Mouse (Mus musculus): ENCODE measurements around the gene Nr1h5. TPM values are rescaled to one million over a fixed set of nuclear protein-coding genes. Genes with fewer than 3 reads are reported as not detected.

Nr1h5 gene
- polyA plus RNA-seq, 1 experiment from 2014 or later: 0.14 TPM

DNA sequence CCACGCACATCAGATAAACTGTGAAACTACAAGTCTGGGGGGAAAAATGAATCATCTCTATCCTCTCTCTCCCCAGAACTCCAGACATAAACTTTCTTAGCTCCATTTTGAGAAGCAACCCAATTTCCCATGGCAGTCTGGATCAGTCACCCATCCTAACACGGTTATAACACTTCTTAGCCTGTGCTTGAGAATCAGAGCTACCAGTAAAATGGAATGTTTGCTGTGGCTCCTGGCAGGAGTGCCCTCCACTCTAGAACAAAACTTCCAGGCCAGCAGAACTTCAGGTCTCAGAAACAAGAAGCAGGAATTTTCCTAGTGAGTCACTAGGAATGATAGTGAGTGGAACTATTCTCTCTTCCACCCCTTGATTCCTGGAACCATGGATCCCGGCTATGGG, 6.6 kb upstream of the Nr1h5 start:
- H3K27me3 ChIP-seq: no peaks in the 10 kb centered on the region
- ATAC-seq (replicated peaks; ENCODE audit: insufficient number of reproducible peaks, insufficient read depth, low FRiP score, low read depth): no peak
- no peak overlapping the region for H3K4me2 ChIP-seq
- H3K36me3 ChIP-seq: no peaks in the 10 kb centered on the region
- no peak overlapping the region for H3K9ac ChIP-seq
- no peak overlapping the region for H3K27ac ChIP-seq
- H3K4me3 ChIP-seq: no peak overlapping the region
- no peaks in the 10 kb centered on the region for H3K4me1 ChIP-seq (replicated peaks)
- WGBS: 70% methylated on average over 3 of the region's 3 CpGs
- no peaks in the 10 kb centered on the region for H3K9me3 ChIP-seq (replicated peaks)

DNA sequence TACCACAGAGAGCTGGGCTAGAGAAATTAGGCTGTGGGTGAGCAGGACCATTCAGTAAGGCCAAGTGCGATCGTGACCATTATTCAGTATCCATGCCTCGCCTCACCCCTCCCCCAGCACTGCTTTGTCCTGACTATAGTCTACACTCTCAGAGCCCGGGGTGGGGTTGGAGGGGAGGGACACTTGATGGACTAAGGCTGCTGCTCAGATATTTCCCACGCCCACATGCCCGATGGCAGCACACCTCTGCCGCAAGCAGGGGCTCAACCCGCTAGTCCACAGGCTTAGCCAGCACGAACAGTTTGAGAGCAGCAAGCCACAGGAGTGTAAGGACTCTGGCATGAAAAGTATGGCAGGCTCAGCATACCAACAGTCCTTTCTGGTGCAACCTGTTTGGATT, 6.1 kb upstream of the Nr1h5 start:
- H3K27me3 ChIP-seq: no peaks in the 10 kb centered on the region
- H3K36me3 ChIP-seq: no peaks in the 10 kb centered on the region
- ATAC-seq (replicated peaks; ENCODE audit: insufficient number of reproducible peaks, insufficient read depth, low FRiP score, low read depth): no peak
- no peak overlapping the region for H3K4me2 ChIP-seq
- H3K27ac ChIP-seq: no peak overlapping the region
- H3K4me3 ChIP-seq: no peak overlapping the region
- no peaks in the 10 kb centered on the region for H3K9me3 ChIP-seq (replicated peaks)
- H3K4me1 ChIP-seq (replicated peaks): no peaks in the 10 kb centered on the region
- 69% methylated on average over 9 of the region's 9 CpGs for WGBS
- no peak overlapping the region for H3K9ac ChIP-seq

DNA sequence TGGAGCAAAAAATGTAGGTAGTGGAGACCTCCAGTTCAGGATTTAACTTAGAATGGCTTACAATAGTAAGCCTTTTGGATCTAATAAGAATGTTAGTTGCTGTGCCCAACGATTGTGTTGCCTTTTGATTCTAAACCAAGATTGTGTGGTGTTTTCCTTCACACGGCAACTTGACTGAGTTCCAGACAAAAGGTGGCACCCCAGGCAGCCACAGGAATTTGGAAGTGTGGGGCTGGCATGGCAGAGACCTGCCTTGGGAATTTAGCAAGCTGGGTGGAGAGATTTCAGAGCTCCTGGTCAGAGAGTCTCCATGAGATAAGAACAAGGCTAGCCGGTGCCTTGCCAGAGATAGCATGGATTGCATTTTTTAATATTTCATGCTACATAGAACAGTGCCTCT, 8.3 kb downstream of the Nr1h5 start:
- H3K27me3 ChIP-seq: no peaks in the 10 kb centered on the region; the same call in 1 of the 2 replicates
- no peak for ATAC-seq (replicated peaks; ENCODE audit: insufficient number of reproducible peaks, insufficient read depth, low FRiP score, low read depth)
- whole genome bisulfite sequencing: 40% methylated on average over 3 of the region's 3 CpGs

DNA sequence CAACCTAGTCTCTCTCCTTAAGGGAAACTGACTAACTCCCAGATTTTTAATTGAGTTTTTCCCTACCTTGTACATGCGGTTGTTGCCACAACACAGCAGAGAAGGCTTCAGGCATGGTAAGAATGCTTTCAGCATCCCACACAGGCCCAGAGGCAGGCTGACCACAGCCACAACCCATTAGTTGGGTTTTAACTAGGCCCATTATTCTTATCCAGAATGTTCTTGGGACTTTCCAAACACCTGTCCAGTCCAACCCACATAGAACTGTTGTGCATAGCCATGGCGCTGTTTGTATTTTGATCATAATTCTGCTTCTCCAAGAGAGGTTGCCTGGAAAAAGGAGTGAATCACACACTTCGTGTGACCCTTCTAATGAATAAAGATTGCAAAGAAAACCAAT, 8.8 kb downstream of the Nr1h5 start:
- no peak overlapping the region for H3K9ac ChIP-seq
- WGBS: 87% methylated on average over 3 of the region's 3 CpGs
- ATAC-seq (replicated peaks; ENCODE audit: insufficient number of reproducible peaks, insufficient read depth, low FRiP score, low read depth): no peak

More for the DNA sequence above, 8.3 kb downstream of the Nr1h5 start:
- no peaks in the 10 kb centered on the region for H3K4me1 ChIP-seq (replicated peaks)
- H3K9ac ChIP-seq: no peak overlapping the region
- no peaks in the 10 kb centered on the region for H3K9me3 ChIP-seq (replicated peaks)
- no peak overlapping the region for H3K4me3 ChIP-seq
- no peak overlapping the region for H3K27ac ChIP-seq
- H3K36me3 ChIP-seq: no peaks in the 10 kb centered on the region
- no peak overlapping the region for H3K4me2 ChIP-seq

DNA sequence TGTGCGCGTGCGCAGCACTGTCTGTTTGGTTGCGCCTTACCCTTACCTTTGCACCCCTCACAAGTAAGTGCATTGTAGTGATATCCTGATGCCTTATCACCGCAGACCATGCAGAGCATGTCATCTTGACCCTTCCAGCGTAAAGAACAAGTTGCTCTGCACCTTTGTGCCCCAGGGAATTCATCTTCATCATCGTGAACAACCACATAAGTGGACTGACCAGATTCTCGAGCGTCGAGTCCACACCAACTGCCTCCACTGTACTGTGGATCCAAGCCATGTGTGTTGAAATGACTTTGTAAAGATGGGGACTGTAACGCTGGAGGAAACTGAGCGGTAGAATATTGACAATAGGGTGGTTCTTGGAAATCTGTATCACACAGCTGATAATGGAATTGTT, 9.5 kb downstream of the Nr1h5 start:
- Histone ChIP-seq H3K27ac (no peak overlapping the region), H3K9me3 (replicated peaks) (no peaks in the 10 kb centered on the region), H3K4me2 (no peak overlapping the region), H3K9ac (no peak overlapping the region), H3K36me3 (no peaks in the 10 kb centered on the region), H3K4me1 (replicated peaks) (no peaks in the 10 kb centered on the region), H3K27me3 (no peaks in the 10 kb centered on the region; the same call in 1 of the 2 replicates), H3K4me3 (no peak overlapping the region)
- WGBS: 85% methylated on average over 12 of the region's 12 CpGs
- ATAC-seq (replicated peaks; ENCODE audit: insufficient number of reproducible peaks, insufficient read depth, low FRiP score, low read depth): no peak

More for the DNA sequence above, 8.8 kb downstream of the Nr1h5 start:
- no peak overlapping the region for H3K4me3 ChIP-seq
- H3K4me1 ChIP-seq (replicated peaks): no peaks in the 10 kb centered on the region
- H3K27me3 ChIP-seq: no peaks in the 10 kb centered on the region; the same call in 1 of the 2 replicates
- H3K4me2 ChIP-seq: no peak overlapping the region
- no peak overlapping the region for H3K27ac ChIP-seq
- no peaks in the 10 kb centered on the region for H3K9me3 ChIP-seq (replicated peaks)
- no peaks in the 10 kb centered on the region for H3K36me3 ChIP-seq

DNA sequence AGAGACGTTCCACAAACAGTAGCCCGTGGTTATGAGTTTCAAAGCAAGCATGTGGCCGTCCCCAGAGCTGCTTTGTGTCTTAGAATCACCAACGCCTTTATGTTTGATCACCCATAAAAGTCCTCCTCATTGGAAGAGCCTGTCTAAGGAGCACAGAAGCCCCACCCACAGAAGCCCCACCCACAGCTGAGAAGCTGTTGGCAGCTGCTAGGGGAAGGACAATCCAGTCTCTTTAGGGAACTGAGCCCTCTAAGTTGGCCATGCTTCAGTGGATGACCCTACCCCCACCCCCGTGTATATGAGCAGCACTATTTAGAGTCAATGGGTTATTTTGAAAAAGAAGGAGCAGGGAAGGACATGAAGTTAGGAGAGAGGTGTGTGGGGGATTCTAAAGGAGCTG, 17.1 kb downstream of the Nr1h5 start:
- H3K27ac ChIP-seq: no peak overlapping the region
- H3K4me3 ChIP-seq: no peak overlapping the region
- H3K36me3 ChIP-seq: no peaks in the 10 kb centered on the region
- 62% methylated on average over 5 of the region's 5 CpGs for WGBS
- no peaks in the 10 kb centered on the region for H3K4me1 ChIP-seq (replicated peaks)
- no peak overlapping the region for H3K9ac ChIP-seq
- no peak for ATAC-seq (replicated peaks; ENCODE audit: insufficient number of reproducible peaks, insufficient read depth, low FRiP score, low read depth)
- no peaks in the 10 kb centered on the region for H3K27me3 ChIP-seq
- no peak overlapping the region for H3K4me2 ChIP-seq
- no peaks in the 10 kb centered on the region for H3K9me3 ChIP-seq (replicated peaks)

DNA sequence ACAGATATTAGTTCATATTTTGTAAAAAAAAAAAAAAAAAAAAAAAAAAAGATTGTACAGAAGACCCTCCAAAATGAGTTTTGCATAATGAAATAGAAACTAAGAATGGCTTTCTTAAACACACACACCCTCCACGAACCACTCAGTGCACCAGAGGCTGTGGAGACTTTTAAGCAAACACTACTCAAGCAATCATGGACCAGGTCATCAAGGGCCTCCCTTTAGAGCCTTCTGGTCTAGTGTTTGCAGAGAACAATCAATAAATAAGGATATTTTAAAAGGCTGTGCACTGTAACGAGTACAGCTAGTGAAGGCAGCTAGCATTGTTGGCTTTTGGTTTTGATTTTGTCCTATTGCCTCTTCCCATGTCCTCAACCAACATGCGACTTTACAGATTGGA, 17.6 kb downstream of the Nr1h5 start:
- Histone ChIP-seq H3K27me3 (no peaks in the 10 kb centered on the region), H3K4me2 (no peak overlapping the region), H3K27ac (no peak overlapping the region), H3K4me3 (no peak overlapping the region), H3K4me1 (replicated peaks) (no peaks in the 10 kb centered on the region), H3K9ac (no peak overlapping the region), H3K36me3 (no peaks in the 10 kb centered on the region), H3K9me3 (replicated peaks) (no peaks in the 10 kb centered on the region)
- no peak for ATAC-seq (replicated peaks; ENCODE audit: insufficient number of reproducible peaks, insufficient read depth, low FRiP score, low read depth)
- 83% methylated on average over 3 of the region's 3 CpGs for WGBS

DNA sequence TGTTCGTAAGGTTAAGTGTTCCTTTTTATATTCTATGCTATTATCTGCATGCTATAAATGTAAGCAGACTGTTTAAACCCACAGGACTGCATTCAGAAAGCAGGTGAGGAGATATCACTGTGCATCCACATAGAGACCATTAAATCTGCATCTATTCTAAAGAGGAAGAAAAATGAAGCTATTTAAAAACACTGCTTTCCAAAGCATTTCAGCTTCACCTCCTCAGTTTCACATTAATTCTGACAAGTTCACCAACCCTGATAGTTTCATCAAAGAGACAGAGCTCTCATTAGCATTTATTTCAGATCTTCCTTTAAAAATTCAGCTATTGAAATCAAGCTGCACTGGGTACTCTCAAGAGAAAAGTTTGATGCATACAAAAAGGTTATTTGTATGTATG, 25.8 kb downstream of the Nr1h5 start:
- Histone ChIP-seq H3K9ac (no peak overlapping the region), H3K27me3 (no peaks in the 10 kb centered on the region), H3K4me1 (replicated peaks) (no peaks in the 10 kb centered on the region), H3K27ac (no peak overlapping the region), H3K36me3 (no peaks in the 10 kb centered on the region), H3K4me3 (no peak overlapping the region), H3K9me3 (replicated peaks) (no peaks in the 10 kb centered on the region), H3K4me2 (no peak overlapping the region)
- ATAC-seq (replicated peaks; ENCODE audit: insufficient number of reproducible peaks, insufficient read depth, low FRiP score, low read depth): no peak
- 79% methylated on average over 1 of the region's 1 CpGs for whole genome bisulfite sequencing

DNA sequence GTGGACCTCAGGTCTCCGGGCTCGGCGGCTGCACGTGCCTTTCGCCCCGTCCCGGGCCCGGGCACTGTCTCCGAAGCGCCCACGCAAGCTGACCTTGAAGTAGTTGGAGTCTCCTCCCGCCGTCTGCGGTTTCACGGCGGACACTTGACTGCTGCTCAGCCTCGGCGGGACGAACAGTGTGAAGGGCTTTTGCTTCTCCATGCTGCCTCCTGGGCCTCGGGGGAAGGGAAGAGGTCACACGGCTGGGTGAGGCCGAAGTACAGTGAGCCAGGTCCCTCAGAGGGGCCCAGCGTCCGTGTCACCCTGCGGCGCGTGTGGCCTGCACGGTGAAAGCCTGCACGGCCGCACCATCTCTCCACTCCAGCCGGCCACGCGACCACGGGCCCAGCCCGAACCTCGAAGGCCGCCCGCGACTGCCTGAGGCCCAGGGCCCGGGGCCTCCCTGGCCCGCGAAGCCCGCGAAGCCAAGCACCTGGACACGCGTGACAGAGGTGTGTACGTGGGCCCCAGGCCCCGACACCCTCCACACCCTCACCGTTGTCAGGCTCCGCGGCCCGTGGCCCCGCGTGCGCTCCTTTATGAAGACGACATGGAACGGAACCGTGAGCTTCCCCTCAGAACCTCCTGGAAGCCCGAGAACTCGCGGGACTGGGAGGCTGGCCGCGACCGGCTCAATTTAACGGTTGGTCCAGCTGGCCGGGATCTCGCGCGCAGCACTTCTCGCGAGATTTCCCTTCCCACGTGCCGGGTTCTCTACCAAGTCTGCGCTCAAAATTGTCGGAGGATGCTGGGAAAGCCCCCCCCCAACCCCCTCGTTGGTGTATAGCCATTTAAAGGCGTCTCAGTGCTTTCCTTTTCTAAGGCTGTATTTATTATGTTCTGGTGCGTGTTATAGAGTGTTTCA, 28.2 kb downstream of the Nr1h5 start, which contains the start of gene Sycp1:
Sycp1 (minus strand) TSS at position 650 of the 904 bp plus-strand sequence.
- no peak within 1 kb of the TSS for H3K27ac ChIP-seq
- no peak within 1 kb of the TSS for H3K9ac ChIP-seq
- no peak within 1 kb of the TSS for H3K4me3 ChIP-seq
- no peak; the same call in 1 of the 2 replicates for ATAC-seq (replicated peaks; ENCODE audit: insufficient number of reproducible peaks, insufficient read depth, low FRiP score, low read depth)
- H3K9me3 ChIP-seq (replicated peaks): no peaks in the 10 kb centered on the region
- H3K27me3 ChIP-seq: no peaks in the 10 kb centered on the region
- WGBS: 89% methylated on average over 78 of the region's 78 CpGs
- no peaks in the 10 kb centered on the region for H3K36me3 ChIP-seq
- no peak within 1 kb of the TSS for H3K4me2 ChIP-seq
- no peaks in the 10 kb centered on the region for H3K4me1 ChIP-seq (replicated peaks)

DNA sequence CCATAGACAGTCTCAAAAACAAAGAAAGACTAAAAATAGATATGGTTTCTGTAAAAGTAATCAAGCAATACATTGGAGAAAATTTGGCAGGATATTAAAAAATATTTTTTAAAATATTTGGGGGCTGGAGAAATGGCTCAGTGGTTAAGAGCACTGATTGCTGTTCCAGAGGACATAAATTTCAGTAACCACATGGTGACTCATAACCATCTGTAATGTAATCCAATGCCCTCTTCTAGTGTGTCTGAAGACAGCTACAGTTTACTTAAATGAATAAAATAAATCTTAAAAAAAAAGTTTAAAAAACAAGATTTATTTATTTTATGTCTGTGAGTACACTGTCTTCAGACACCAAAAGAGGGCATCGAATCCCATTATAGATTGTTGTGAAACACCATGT, 64.8 kb downstream of the Nr1h5 start:
- no peaks in the 10 kb centered on the region for H3K27me3 ChIP-seq
- H3K36me3 ChIP-seq: no peaks in the 10 kb centered on the region
- no peaks in the 10 kb centered on the region for H3K4me1 ChIP-seq (replicated peaks)
- WGBS: 94% methylated on average over 1 of the region's 1 CpGs
- no peak overlapping the region for H3K4me3 ChIP-seq
- no peak overlapping the region for H3K4me2 ChIP-seq
- H3K9me3 ChIP-seq (replicated peaks): no peaks in the 10 kb centered on the region
- ATAC-seq (replicated peaks; ENCODE audit: insufficient number of reproducible peaks, insufficient read depth, low FRiP score, low read depth): no peak
- no peak overlapping the region for H3K27ac ChIP-seq
- no peak overlapping the region for H3K9ac ChIP-seq
